In genomic region chr8:86692107-86692506, GRCm38 (mm10) we compare ENCODE assay signal across 13 mouse cellular contexts. TPM values are rescaled to one million over a fixed set of nuclear protein-coding genes. Genes with fewer than 3 reads are reported as not detected.
"Had no signal": no experiment of that assay in that cellular context is flagged by ENCODE, and none has a peak within 500 bp of the region (broad histone marks: within the 10 kb centered on the region; RNA-seq: fewer than 3 reads in every experiment).

No protein-coding gene starts in this region.

- H3K27ac ChIP-seq: midbrain, embryonic 10.5 days; midbrain, embryonic 12.5 days; neural tube, embryonic 12.5 days had no signal

- H3K4me2 ChIP-seq: lung, embryonic 14.5 days; midbrain, embryonic 12.5 days; neural tube, embryonic 12.5 days had no signal

- DNase-seq: liver, postnatal 0 days; lung, embryonic 14.5 days; lung, postnatal 10 days; lung, postnatal 4 days; midbrain, embryonic 14.5 days; right cerebral cortex, postnatal 14 days; thymus, adult 18-20 months; thymus, postnatal 14 days; thymus, postnatal 36 days had no signal

- H3K4me3 ChIP-seq: midbrain, embryonic 10.5 days; midbrain, embryonic 12.5 days; neural tube, embryonic 12.5 days had no signal

- H3K27me3 ChIP-seq: midbrain, embryonic 12.5 days; neural tube, embryonic 12.5 days had no signal

RNA-seq across cellular contexts. Expression of gene Gm10638, which starts 53.4 kb away (rescaled TPM):
- total RNA-seq: megakaryocyte, adult 5-6 weeks had no signal
